Mouse (Mus musculus): Measurements from ENCODE around the gene Anapc4.
A peak's percentile ranks its signal among the peaks of the same experiment; 100 is the strongest.

Gene Anapc4

GRCm38 (mm10) chr5:52833761-52834274 lies at the start of gene Anapc4:
Gene Anapc4, plus strand, starts transcription at chr5:52834012.
- peak; percentile 100 for DNase-seq

GRCm38 (mm10) chr5:52786556-52787322 lies 47.1 kb upstream of the Anapc4 start:
- DNase-seq: no peak

DNA sequence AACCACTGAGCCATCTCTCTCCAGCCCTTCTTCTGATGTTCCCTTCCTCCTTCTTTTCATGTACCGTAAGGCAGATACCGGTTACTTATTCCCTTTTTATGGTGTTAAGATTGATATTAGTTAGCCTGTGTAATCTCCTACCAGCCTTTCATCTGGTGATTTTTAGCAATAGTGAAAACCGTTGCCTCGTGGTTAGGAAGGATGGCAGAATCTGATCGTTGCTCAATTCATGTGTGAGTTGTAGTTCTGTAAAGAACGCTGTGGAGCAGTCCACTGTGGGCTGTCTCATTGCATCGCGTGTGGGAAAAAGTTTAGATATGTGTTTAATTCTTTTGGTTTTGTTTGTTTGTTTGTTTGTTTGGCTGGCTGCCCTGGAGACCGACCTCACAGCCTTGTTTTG lies 40.6 kb upstream of the Anapc4 start:
- no peak for DNase-seq

GRCm38 (mm10) chr5:52794109-52794508 lies 39.7 kb upstream of the Anapc4 start:
- no peak for DNase-seq

GRCm38 (mm10) chr5:52799274-52799985 lies 34.4 kb upstream of the Anapc4 start:
- DNase-seq: no peak

DNA sequence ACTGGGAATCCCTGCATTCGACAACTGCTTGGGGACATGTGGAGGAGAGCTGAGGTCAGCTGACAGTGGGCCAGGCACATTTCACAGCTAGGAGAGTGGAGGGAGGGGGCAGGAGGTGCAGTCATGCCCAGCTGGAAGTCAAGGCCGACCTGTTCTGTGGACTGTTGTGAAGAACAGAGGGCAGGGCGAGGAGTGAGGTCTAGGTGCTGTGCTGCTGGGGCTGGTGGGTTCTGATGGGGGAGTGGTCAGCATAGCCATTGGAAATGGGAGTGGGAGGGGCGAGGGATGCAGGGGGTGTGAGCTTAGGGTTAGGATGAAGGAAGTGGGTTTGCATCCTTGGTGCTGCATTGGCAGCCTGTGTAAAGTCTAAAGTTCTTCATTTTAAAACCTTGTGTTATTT lies 28.0 kb upstream of the Anapc4 start:
- no peak for DNase-seq

- no peak for DNase-seq
Measured at GRCm38 (mm10) chr5:52806349-52806748, 27.5 kb upstream of the Anapc4 start.

GRCm38 (mm10) chr5:52807030-52807429 lies 26.8 kb upstream of the Anapc4 start:
- no peak for DNase-seq

GRCm38 (mm10) chr5:52810446-52810845 lies 23.4 kb upstream of the Anapc4 start:
- no peak for DNase-seq

GRCm38 (mm10) chr5:52811056-52811455 lies 22.8 kb upstream of the Anapc4 start:
- DNase-seq: no peak

DNA sequence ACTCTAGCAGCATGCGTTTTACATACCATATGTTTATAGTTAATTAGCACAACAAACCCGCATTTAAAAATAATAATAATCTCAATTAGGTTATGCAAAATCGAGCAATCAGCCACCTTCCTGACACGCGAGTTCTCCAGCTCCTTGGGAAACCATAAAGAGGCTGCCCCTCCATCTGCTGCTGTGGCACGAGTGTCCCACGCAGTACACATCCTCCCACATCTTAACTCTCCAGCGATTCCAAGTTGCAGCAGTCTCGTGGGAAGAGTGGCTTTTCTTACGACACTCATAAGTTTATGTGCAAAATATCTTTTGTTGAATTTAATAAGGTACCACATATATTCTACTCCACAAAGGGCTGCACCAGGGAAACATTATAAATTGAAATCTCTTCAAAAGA lies 21.4 kb upstream of the Anapc4 start:
- no peak for DNase-seq

DNA sequence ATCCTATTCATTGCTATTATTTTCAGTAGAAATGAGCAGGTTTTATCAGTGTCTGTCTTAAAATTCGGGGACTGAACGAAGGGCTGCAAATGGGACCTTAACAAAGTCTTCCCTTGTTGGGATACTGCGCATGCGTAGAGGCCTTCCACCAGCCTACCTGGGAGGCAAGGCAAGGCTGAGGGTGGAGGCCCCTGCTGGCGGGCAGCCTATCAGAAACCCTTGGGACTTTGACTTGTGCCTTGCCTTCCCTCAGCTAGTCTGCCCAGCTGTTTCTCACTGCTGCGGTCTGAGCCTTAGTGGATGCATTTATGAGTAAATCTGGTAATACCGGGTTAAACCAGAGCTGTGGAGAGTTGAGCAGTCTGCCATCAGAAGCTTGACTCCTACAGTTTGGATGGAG lies 20.5 kb upstream of the Anapc4 start:
- no peak for DNase-seq

- no peak for DNase-seq
Measured at GRCm38 (mm10) chr5:52818676-52819075, 15.1 kb upstream of the Anapc4 start.

DNA sequence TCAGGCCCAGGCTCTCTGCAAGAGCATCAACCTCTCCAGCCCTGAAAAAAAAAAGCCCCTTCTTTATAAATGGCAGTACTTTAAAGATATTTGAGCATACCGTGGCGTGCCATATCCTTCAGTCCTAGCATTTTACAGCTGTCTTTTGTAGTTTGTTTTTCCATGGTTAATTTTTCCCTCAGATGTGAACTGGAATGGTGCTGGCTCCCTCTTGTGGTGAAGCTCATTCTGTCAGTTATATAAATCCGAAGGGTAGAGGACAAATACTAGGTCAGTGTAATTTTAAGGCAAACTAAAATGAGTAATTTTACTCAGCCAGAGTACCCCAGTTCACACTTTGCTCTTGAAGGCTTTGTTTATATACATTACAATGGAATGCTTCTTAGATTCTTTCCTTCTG lies 12.1 kb upstream of the Anapc4 start:
- DNase-seq: peak in 1 of 2 experiments; percentile 6

- DNase-seq: no peak
Measured at GRCm38 (mm10) chr5:52827923-52828322, 5.9 kb upstream of the Anapc4 start.

DNA sequence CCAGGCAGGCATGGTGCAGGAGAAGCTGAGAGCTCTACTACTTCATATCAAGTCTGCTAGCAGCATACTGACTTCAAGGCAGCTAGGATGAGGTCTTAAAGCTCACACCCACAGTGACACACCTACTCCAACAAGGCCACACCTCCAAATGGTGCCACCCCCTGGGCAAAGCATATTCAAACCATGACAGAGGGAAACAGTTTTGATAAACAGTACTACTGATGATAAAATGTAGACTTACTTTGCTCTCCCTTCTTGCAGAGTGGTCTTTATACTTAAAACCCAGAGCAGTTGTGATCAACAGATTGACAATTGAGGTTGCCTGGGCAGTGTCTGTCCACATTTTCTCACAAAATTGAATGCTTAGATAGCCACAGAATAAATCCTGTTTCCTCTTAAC lies 807 bp upstream of the Anapc4 start:
- peak; percentile 49 to 59 for DNase-seq

- DNase-seq: no peak
Measured at GRCm38 (mm10) chr5:52834386-52834785, 574 bp downstream of the Anapc4 start.

DNA sequence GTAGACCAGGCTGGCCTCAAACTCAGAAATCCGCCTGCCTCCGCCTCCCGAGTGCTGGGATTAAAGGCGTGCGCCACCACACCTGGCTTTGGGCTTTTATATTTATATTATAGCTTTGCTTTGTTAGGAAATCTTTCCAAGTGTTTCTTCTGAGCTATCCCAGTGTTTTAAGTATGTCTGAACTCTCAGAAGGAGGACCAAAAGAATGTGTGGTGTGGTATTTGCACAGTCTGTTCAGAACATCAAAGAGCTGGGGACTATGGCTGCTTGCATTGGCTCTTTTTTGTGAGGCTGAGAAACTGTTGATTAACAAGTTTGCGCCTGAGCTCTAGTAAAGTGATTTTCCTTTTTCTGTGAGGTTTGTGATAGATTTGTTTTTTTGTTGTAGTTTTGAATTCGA lies 10.5 kb downstream of the Anapc4 start:
- DNase-seq: no peak

- no peak for DNase-seq
Measured at GRCm38 (mm10) chr5:52855727-52856126, 21.9 kb downstream of the Anapc4 start.

DNA sequence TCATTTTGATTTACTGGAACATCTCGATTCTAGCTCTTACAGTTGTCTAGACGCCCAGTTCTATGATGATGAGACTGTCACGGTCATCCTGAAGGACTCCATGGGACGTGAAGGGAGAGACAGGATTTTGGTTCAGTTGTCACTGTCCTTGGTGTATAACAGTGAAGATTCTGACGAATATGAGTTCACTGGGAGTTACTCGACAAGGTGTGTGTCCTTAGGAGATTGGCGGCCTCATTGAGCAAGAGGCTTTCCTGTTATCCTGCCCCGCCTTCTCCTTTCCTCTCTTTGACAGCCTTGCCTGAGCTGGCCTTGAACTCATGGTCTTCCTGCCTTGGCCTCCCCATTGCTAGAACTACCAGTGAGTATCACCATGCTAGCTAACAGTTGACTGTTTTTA lies 30.6 kb downstream of the Anapc4 start:
- no peak for DNase-seq

GRCm38 (mm10) chr5:52865825-52866224 lies 32.0 kb downstream of the Anapc4 start:
- no peak for DNase-seq

- no peak for DNase-seq
Measured at GRCm38 (mm10) chr5:52866361-52867155, 32.7 kb downstream of the Anapc4 start.
